Mouse (Mus musculus) 416B (cell line): ENCODE measurements around the gene Myh11.

Experiments used
- DNase-seq: peaks from one replicate; pipeline ENCODE4 v3.0.0; 2011; ENCODE audit warnings: low read depth

The Myh11 gene

GRCm38 (mm10) chr16:14291223-14291622, at the start of gene Myh11:
Myh11 (minus strand) TSS chr16:14291372.
- no peak for DNase-seq

GRCm38 (mm10) chr16:14328156-14328555, 37.0 kb upstream of the Myh11 start:
- no peak for DNase-seq

GRCm38 (mm10) chr16:14320494-14320893, 29.3 kb upstream of the Myh11 start:
- no peak for DNase-seq

- DNase-seq, result no peak
These were observed 28.5 kb upstream of the Myh11 start for GRCm38 (mm10) chr16:14319681-14320080.

- DNase-seq, result peak; percentile 97
These were observed 26.0 kb upstream of the Myh11 start, which contains the start of gene Fopnl for GRCm38 (mm10) chr16:14316884-14317876. Fopnl (minus strand) TSS chr16:14317405.

- no peak for DNase-seq
These were observed 21.7 kb upstream of the Myh11 start for GRCm38 (mm10) chr16:14312914-14313313.

- DNase-seq, result peak; percentile 82
These were observed 20.2 kb upstream of the Myh11 start for GRCm38 (mm10) chr16:14311371-14311770.

- DNase-seq, result peak; percentile 67
These were observed 18.7 kb upstream of the Myh11 start for GRCm38 (mm10) chr16:14309833-14310232.

GRCm38 (mm10) chr16:14308245-14309073, 17.3 kb upstream of the Myh11 start:
- no peak for DNase-seq

GRCm38 (mm10) chr16:14307373-14307772, 16.2 kb upstream of the Myh11 start:
- peak; percentile 88 for DNase-seq

GRCm38 (mm10) chr16:14306451-14306850, 15.3 kb upstream of the Myh11 start:
- no peak for DNase-seq

- DNase-seq, result peak; percentile 27
These were observed 13.6 kb upstream of the Myh11 start for GRCm38 (mm10) chr16:14304791-14305190.

- no peak for DNase-seq
These were observed 12.5 kb upstream of the Myh11 start for GRCm38 (mm10) chr16:14303676-14304075.

GRCm38 (mm10) chr16:14303148-14303547, 12.0 kb upstream of the Myh11 start:
- DNase-seq, result no peak

- no peak for DNase-seq
These were observed 7.3 kb upstream of the Myh11 start for GRCm38 (mm10) chr16:14298461-14298860.

GRCm38 (mm10) chr16:14297746-14298145, 6.6 kb upstream of the Myh11 start:
- DNase-seq, result no peak

GRCm38 (mm10) chr16:14297137-14297536, 6.0 kb upstream of the Myh11 start:
- no peak for DNase-seq

- no peak for DNase-seq
These were observed 5.5 kb upstream of the Myh11 start for GRCm38 (mm10) chr16:14296544-14297124.

- peak; percentile 75 for DNase-seq
These were observed 4.1 kb upstream of the Myh11 start for GRCm38 (mm10) chr16:14295291-14295690.

GRCm38 (mm10) chr16:14292205-14293199, 1.3 kb upstream of the Myh11 start:
- no peak for DNase-seq

GRCm38 (mm10) chr16:14272374-14272965, 18.7 kb downstream of the Myh11 start:
- no peak for DNase-seq
